Mouse (Mus musculus) ovary, postnatal 36 days (tissue): ENCODE measurements around the gene Lmo2.

Experiments used
- DNase-seq: peaks from one replicate; pipeline ENCODE4 v3.0.0; 2022; ENCODE audit warnings: low spot score, mixed read lengths

Lmo2 gene

DNA sequence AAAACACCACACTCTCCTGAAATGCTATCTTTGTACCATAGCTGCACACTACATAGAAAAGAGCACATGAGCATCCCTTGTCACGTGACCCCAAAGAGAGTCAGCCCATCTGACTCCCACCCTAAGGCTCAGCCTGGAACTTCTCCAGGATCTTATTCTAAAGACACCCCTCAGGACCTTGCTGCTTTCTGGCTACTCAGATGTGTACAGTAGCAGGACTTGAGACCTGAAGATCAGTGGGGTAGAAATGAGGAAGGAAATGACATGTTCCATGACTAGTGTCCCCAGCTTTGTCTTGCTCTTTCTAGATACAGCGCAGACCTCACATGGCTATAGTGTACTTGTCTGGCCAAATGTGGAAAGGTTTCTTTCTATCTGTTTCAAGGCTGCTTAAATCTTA, 12.9 kb upstream of the Lmo2 start:
- no peak for DNase-seq

- DNase-seq, result no peak
These were observed 12.2 kb upstream of the Lmo2 start for GRCm38 (mm10) chr2:103945571-103946092.

DNA sequence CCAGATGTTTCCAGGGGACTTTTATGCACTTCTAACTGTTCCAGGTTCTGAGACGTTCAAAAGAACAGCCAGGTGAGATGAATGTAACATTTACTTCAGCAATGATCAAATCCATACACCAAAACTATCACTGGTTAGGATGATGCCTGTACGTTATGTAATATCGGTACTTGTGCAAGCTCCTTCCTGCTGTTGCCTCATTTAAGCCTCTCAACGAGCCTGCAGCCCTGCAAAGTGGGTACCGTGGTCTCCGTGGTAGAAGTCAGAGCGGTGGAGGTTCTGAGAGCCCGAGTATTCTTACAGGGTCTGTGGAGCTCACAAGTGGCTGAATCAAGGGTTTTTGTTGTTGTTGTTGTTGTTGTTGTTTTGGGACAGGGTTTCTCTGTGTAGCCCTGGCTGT, 10.9 kb upstream of the Lmo2 start:
- no peak for DNase-seq

GRCm38 (mm10) chr2:103947982-103948655, 9.7 kb upstream of the Lmo2 start:
- DNase-seq, result no peak

- DNase-seq, result no peak
These were observed 4.5 kb upstream of the Lmo2 start for GRCm38 (mm10) chr2:103953050-103953835.

DNA sequence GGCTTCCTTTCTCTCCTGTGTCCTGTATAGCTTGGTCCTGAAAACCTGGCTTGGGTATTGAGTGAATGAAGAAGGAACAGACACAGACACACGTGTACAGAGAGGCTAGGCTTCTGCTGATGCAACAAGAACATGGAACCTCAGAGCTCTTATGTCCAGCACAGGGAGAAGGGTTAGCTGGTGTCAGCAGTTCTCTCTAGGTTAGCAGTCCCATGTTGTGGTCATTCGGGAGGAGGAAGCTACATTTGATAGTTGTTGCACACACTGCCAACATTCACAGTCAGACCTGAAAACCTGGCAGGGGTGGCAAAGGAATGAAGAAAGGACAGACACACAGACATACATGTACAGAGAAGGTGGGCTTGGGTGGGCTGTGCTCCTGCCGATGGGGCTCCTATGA, 2.1 kb upstream of the Lmo2 start:
- no peak for DNase-seq

DNA sequence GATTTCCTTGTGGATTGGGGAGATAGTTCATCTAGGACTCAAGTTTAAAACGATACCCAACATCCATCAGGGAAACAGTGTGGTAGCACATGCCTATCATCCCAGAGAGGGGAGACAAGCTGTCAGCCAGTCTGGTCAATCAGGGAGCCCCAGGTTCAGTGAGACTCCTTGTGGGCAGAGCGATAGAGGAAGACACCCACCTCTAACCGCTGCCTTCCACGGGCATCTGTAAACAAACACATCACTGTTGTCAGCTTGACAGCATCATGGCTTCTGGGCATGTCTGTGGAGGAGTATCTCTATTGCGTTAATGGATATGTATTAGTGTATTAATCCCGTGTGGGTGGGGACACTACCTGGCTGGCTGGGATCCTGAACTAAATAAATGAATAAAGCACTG, 919 bp upstream of the Lmo2 start:
- DNase-seq, result no peak

DNA sequence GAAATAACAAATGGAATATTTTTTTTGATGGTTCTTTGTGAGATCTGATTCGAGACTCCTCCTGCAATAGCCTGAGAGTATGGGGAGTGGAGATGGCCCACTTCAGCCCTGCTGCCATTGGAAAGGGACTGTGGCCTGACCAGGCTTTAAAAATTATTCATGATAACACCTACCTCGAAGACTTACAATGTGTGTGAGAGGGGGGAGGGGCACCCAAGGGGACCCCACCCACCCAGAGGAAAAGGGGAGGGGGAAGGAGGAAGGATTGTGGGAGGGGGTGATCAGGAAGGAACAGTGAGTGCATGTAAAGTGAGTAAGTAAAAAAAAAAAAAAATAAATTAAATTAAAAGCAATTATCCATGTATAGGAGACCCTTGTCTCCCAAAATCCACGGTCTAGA, 848 bp downstream of the Lmo2 start:
- DNase-seq, result no peak

DNA sequence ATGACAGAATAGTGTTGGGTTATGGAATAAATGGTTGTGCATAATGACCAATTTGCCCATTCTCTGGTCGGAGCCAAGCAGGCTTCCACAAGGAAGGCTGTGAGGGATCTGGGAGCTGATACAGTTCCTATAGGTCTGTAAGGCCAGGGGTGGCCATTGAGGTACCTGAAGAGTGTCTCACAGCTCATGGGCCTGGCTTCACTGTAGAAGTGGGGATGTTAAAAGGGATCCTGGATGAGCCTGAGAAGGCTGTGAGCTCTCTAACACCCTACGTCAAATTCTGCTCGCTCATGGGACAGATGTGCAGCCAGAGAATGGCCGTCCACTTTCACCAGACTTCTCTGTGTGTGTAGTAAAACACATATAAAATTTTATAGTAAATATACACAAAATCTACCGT, 1.3 kb downstream of the Lmo2 start:
- no peak for DNase-seq

- no peak for DNase-seq
These were observed 1.8 kb downstream of the Lmo2 start for GRCm38 (mm10) chr2:103959574-103959973.

DNA sequence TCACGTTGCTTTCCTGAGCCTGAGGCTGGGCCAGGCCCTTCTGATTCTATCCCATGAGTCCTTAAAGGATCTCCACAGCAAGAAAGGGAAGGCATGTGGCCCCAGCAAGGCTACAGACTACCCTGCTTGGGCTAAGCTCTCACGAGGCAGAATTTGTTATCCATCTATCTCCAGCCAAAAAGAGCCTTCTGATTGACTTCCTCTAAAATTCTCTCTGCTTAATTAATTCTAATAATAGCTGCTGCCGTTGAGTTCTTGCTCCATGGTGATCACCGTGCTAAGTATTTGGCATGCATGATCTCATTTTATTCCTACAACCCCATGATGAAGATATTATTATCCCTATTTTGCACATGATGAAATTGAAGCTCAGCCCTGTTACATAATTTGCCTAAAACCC, 4.6 kb downstream of the Lmo2 start:
- DNase-seq, result no peak

DNA sequence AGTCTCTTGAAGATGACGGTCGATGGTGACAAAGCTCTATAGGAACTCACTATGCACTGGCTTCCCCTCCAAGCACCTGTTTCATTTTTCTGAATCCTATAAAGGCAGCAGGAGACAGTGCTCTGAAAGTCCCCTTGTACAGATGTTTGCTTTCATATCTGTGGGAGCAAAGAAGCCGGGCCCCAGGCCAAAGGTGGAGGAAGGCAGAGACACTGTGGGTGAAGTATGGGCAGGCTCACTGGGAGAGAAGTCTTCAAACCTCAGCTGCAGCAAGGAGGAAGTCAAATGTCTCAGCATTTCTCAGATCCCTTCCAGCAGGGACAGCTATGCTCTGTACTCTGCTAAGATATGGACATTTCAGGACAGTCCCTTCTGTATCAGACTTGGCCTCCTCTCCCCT, 7.6 kb downstream of the Lmo2 start:
- no peak for DNase-seq

DNA sequence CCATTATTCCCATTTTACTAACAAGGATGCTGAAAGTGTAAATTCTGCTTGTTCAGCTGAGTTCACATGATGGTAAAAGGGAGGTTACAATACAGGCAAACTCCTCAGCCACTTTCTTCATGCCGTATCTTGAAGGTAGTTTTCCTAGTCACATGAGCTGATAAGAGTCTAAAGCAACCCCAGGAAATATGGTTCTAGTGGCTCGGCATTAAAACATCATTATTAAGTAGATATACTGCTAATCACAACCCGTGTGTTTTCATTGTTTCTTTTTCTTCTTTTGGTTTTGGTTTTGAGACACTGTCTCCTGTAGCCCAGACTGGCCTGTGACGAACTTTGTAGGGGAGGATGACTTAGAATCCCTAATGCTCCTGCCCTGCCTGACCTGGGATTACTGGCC, 10.4 kb downstream of the Lmo2 start:
- DNase-seq, result no peak

DNA sequence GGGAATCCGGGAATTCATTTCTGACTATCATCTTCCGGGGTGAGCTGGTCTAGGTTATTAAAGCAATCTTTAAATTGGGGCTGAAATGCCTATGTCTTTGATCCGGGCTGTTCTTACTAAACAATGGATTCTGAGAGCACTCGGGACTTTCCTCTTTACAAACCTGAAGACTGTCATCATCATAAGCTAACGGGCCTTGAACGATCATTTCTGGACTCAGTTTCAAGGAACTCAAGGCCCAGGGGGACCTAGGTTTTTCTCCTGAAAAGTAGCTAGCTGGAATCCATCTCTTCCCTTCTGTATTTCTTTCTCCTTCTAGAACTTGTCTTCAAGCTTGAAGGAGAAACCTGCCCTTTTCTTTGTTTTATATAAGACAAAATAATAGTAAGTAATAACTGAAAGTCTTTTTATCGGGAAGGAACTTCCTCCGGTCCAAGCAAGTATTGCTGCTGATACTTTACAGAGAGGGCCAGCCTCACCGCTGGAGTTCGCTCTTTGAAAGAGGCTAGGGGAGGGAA, 11.2 kb downstream of the Lmo2 start:
- DNase-seq, result no peak

GRCm38 (mm10) chr2:103969437-103970040, 11.8 kb downstream of the Lmo2 start:
- DNase-seq, result peak; percentile 52

- peak; percentile 62 for DNase-seq
These were observed 12.4 kb downstream of the Lmo2 start for GRCm38 (mm10) chr2:103970041-103970790.

- no peak for DNase-seq
These were observed 13.2 kb downstream of the Lmo2 start for GRCm38 (mm10) chr2:103970791-103971649.

- no peak for DNase-seq
These were observed 14.1 kb downstream of the Lmo2 start for GRCm38 (mm10) chr2:103971838-103972237.

DNA sequence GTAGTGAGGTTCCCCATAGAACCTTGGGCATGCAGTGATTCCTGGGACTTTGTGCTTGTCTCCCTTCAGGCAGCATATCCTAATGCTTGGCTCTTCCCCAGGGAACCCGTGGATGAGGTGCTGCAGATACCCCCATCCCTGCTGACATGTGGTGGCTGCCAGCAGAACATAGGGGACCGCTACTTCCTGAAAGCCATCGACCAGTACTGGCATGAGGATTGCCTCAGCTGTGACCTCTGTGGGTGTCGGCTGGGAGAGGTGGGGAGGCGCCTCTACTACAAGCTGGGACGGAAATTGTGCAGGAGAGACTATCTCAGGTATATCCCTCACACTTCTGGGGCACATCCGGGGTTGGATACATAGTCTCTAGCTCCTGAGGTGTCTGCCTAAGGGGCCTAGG, 18.1 kb downstream of the Lmo2 start:
- no peak for DNase-seq

- no peak for DNase-seq
These were observed 19.4 kb downstream of the Lmo2 start for GRCm38 (mm10) chr2:103977216-103977615.

- no peak for DNase-seq
These were observed 19.9 kb downstream of the Lmo2 start for GRCm38 (mm10) chr2:103977716-103978115.
